Mouse (Mus musculus) c-Kit-positive CD71-negative TER-119-negative erythroid progenitor cells, embryonic 14.5 days (primary cell): ENCODE measurements around the gene Cuta.
A peak's percentile ranks its signal among the peaks of the same experiment; 100 is the strongest.
"Not testable (repeated sequence)": the region's sequence is repeated elsewhere in the genome, so short reads cannot be mapped to it uniquely, and the experiment has no call there.

Source experiments
- DNase-seq: peaks from one replicate; pipeline ENCODE4 v3.0.0-alpha.2; 2013; ENCODE audit warnings: low read depth

Gene Cuta

DNA sequence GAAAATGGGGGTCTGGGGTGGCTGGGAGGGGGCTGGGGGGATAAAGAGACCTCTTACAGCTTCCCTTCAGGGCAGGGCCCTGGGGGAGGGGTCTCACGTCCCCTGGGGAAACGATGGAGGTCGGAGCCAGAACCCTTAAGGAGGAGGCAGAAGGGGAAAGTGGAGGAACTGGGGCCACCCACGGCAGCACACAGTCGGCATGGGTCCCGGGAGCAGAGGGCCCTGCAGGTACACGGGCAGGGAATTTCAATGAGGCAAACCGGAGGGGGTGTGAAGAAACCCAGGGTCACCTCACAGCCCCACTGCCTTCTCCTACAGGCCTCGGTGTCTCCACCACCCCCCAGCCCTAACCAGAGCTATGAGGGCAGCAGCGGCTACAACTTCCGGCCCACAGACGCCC is 2.9 kb downstream of the Cuta start:
- no peak for DNase-seq

DNA sequence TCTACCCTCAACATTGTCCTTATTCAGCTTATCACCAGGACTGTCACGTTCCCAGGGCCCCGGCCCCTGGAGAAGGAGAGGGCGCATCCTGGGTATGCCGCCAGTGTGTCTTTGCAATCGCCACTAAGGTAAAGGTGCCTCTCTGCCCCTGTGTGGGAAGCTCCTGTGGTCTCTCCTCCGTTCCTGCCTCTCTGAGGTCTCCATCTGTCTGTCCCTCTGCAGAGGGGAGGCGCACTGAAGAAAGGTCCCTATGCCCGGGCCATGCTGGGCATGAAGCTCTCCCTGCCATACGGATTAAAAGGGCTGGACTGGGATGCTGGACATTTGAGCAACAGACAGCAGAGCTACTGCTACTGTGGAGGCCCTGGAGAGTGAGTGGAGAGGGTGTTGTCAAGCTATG is 4.3 kb downstream of the Cuta start:
- no peak for DNase-seq

DNA sequence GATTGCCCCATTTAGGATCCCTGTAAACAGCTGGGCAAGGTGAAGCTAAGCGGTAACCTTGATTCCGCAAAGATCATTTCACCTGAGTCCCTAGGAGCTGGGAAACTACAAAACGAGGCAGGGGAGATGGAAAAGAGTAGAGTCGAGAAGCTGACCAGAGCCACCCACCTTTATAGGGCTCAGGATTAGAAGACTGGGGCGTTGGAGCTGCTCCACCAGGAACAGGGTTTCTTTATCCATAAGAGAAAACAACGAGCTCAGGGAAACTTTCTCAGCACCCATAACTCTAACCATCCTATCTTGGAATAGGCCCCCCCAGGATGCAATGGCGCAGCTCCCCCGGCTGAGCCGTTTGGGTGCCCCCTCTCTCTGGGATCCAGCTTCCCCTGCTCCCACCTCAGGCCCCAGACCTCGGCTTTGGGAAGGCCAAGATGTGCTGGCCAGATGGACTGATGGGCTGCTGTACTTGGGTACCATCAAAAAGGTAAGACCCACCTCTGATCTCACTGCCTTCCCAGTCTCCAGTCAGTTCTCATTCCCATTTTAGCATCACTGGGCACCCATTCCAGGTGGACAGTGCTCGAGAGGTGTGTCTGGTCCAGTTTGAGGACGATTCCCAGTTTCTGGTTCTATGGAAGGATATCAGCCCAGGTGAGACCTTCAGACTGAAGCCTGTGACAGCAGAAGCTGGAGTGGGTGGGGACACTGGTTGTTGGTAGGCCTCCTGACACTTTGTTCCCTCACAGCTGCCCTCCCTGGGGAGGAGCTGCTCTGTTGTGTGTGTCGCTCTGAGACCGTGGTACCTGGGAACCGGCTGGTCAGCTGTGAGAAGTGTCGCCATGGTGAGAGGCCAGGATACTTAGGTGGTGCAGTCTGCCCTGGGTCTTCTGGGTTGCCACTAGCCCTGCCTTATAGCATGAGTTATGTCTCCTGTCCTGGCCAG is 5.2 kb downstream of the Cuta start:
- DNase-seq: no peak

DNA sequence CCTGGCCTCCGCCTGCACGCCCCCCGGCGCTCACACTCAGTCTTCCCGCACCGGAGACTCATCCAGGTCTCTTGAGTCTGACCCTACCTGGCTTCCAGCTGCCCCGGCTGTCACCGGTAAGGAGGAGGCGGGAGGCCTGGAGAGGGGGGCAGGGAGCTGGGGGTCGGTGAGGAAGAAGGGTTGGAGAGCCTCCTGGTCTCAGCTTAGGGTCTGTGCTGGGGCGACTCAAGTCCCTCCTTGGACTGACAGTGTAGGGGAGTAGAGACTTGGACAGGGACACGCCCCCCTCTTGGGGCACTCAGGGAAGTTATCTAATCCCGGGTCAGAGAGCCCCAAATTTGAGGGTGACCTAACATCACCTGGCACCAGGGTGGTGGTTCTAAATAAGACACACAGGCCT is 6.0 kb downstream of the Cuta start:
- DNase-seq: no peak

DNA sequence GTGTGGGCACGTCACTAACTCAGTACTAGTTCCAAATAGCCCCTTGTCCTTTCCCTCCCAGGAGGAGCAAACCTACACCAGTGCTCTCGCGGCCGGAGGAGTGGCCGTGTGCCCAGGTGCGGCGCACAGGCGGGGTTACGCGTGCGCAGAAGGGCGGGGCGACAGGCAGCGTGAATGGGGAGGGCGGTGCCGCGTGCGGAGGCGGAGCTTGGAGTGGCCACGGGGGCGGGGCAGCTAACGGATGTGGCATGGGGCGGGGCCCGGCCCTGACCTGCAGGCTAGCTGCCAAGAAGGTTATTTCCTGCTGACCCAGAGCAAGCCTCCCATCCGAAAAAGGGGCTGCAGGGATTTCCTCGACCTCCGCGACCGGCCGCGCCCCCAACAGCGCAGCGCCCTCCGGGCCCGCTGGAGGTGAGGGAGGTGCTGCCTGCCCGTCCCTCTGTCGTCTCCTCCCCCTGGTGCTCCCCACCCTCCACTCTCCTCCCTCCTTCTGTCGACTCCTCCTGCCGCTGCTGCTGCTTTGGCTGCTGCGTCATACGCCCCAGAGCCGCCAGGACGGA is 6.5 kb downstream of the Cuta start, which contains the start of gene Phf1:
Gene Phf1, plus strand, starts transcription at position 214 of the 560 bp plus-strand sequence.
- DNase-seq: peak; percentile 81

DNA sequence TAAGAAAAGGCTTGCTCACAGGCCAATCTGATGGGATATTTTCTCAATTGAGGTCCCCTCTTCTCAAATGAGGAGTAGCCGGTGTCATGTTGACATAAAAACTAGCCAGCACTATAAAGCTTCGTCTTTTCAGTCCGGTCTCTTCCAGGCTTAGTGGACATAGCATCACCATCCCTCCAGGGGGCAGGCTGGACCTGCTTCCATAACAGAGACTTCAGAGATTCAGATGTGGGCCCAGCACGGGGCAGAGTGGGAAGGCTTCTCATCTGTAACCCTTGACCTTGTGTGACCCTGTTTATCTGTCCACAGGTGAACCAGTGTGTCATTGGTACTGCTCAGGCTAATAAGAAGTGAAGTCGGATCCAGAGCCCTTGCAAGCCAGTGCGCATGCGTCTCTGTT is 7.6 kb downstream of the Cuta start:
- DNase-seq: not testable (repeated sequence)

DNA sequence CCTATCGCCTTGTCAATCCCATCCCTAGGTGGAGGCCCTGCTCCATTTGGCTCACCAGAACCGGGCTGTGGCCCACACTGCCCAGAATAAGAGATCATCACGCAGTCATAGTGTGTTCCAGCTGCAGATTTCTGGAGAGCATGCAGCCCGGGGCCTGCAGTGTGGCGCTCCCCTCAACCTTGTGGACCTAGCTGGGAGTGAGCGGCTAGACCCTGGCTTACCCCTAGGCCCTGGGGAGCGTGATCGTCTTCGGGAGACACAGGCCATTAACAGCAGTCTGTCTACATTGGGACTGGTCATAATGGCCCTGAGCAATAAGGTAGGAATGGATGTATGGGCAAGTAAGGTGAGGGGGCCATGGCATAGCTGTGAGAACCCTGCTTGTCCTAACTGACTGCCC is 14.0 kb downstream of the Cuta start:
- DNase-seq: not testable (repeated sequence)

DNA sequence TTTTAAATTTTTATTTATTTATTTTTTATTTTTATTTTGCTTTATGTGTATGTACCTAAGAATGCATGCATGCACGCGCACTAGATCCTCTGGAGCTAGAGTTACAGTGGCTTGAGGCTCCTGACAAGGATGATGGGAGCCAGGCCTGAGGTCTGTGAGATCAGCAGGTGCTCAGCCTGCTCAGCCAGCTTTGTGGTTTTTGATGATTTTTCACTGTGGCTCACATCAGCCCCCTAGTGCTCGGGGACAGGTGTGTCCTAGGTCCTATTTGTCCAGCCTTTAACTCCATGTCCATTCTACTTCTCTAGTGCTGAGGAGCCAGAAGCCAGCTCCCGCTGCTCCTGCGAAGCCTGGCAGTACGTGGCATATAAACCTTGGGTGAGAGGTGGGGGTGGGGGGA is 17.0 kb downstream of the Cuta start:
- not testable (repeated sequence) for DNase-seq

DNA sequence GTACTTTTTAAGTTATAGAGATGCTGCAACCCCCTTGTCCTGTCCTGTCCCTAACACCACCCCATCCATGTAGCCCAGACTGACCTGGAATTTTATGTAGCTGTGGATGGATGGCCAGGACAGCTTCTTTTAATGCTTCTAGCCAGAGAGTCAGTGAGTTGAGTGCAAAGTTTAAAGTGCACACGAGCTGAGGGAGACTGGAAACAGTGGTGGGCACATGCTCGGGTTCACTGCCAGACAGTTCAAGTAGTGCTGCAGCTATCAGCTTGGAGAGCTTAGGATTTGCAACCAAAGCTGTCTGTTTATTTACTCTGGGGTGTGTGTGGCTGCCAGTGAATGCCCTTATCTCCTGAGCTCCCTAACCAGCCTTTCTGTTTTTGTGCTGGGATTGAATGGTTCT is 19.9 kb downstream of the Cuta start:
- DNase-seq: not testable (repeated sequence)

DNA sequence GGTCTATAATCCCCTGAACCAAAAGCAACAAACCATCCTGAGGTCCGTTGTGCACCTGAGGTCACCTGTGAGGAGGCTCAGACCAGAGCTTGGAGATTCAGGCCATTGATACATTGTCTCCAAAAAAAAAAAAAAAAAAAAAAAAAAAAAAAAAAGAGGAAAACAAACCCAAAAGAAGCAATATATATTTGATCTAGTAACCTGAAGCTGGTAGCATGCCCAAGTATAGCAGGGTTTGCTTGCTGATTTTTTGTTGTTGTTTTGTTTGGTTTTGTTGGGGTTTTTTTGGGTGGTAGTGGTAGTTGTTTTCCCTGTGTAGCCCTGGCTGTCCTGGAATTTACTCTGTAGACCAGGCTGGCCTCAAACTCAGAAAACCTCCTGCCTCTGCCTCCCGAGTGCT is 21.0 kb downstream of the Cuta start:
- no peak for DNase-seq

DNA sequence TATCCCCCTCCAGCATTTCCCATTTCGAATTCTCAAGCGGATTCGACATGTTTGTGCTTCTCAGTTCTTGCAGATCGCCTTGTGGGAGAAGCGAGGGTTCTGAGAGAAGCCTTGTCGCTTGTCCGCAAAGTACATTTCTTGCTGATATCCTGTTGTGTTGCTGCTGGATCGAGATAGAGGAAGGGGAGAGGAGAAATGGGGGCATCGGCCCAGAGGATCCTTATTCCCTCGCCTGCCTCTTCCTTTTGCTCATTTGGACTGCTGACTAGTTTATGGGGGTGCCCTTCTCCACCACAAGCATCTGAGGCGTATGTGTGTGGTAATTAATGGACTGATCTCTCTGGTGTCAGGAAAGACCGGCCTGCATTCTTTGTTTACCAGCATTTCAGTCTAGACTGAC is 21.8 kb downstream of the Cuta start:
- DNase-seq: not testable (repeated sequence)

DNA sequence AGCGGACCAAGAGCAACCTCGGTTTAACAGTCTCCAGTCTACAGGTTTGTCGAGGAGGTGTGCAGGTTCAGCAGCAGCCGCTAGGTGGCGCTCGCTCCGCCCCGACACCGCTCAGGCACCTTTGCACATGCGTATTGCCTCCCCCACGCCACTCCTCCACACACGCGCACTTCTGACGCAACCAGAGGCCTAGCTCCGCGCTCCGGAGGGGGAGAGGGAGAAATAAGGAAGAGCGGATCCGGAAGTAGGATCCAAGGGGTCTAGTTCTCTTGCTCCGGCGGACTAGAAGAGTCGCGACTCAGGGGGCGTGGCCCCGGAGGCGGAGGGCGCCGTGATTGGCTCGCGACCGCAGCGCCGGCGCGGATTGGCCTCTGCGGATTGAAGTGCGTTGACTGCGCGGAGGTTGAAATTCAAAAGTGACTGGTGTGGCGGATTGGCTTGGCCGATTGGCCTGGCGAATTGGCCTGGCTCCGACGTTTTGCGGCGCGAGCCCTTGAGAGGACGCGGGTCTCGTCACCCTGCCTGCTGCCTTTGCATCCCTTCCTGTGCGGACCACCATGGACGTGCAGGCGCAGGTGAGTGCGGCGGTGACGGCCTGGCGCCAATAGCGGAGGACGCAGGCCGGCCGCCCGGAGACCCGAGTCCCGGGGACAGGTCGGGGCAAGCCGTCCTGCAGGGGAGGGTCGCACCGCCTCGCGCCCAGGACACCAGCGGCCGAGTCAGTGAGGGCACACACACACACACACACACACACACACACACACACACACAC is 22.5 kb downstream of the Cuta start, which contains the start of gene Kifc5b:
Gene Kifc5b, plus strand, starts transcription at position 381 of the 772 bp plus-strand sequence.
- peak; percentile 99 for DNase-seq

DNA sequence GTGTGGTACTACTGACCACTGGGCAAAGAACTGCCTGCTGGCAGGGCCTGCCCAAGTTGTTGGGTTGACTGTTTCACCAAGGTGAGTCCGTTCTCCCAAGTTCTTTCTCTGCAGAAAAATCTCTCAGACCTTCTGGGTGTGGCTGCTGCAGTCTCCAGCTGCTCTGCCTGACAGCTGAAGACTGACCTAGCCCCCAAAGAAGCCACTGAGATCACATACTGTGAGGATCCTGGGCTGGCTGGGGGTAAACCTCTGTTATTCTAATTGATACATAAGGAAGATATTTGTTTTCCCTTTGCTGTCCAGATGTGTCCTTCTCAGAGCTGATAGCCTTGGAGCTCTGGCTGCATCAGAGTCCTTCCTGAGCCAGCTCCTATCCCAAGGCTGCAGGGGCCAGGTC is 24.1 kb downstream of the Cuta start:
- DNase-seq: no peak

DNA sequence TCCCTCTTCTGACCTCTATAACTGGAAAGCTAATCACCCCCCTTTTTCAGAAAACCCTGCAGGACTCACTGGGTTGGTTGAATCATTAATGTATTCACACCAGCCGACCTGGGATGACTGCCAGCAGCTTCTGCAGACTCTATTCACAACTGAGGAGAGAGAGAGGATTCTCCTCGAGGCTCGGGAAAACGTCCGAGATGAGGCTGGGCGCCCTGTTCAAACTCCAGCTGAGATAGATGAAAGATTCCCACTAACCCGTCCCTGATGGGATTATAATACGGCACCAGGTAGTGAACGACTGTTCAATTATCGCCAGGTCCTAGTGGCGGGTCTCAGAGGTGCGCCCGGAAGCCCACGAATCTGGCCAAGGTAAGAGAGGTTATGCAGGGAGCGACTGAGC is 31.9 kb downstream of the Cuta start:
- not testable (repeated sequence) for DNase-seq

DNA sequence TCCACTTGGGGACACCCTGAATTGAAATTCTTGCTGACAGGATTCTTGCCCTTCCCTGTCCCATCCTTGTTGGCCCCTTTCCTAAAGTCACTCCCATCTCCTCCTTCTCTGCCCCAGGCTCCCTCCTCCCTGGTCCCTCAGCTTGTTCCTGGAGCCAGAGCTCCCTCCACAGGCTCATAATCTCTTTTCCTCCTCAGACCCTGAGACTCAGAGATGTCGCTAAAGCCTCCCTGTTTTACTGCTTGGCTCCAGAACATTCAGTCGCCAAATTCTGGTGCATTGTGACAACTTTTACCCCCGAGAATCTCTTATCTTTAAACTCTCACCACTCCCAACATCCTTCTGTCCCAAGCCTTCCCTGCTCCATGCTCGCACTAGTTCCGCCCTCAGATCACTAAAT is 35.0 kb downstream of the Cuta start:
- DNase-seq: no peak

DNA sequence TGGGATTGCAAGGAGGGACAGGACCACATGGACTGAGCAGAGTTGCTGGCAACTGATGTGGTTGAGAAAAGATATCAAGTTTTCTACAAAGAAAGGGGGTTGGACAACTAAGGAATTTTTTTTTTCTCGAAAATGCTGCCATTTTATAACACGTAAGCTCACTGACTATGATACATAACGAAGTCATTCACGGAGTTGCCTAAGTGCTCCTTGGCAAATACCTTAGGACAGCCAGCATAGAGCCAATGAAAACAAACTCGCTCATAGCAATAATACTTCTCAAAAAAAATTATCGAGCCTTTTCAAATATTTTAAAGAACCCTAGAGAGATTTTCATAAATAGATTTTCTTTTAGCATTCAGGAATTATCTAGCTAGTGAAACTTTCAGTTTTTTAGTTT is 38.5 kb downstream of the Cuta start:
- DNase-seq: no peak

DNA sequence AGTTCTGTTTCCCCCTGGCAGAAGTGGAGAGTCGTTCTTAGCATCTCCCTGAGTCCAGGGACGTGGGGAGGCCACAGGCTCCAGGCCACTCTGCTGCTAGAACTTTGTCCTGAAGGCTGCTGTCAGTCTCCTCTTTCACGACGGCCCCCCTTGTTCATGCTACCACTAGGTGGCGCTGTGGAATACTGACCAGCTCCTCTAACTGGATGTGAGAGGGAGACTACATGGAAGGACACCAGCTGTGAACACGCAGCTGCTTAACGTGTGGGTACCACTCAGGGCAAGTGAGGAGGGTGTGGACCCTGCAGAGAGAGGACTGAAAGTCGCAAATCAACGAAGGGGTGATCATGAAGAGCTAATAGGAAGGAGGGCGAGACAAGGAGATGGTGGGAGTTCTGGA is 43.8 kb downstream of the Cuta start:
- DNase-seq: peak; percentile 63

DNA sequence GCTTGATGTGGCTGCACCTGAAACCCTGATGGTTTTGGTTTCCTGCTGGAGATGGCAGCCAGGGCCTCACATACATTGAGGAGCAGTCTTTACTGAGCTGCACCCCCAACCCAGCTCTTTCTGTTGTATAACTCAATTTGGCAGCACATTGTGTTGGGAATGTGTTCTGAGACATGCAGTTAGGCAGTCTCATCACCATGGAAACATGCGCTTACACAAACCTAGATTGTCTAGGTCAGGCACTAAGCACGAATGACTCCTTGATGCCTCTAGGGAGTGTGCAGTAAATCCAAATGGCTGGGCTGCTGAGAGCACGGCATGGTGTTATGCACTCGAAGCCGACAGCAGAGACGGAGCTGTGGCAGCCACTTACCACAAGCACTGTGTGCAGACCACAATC is 45.0 kb downstream of the Cuta start:
- DNase-seq: no peak

DNA sequence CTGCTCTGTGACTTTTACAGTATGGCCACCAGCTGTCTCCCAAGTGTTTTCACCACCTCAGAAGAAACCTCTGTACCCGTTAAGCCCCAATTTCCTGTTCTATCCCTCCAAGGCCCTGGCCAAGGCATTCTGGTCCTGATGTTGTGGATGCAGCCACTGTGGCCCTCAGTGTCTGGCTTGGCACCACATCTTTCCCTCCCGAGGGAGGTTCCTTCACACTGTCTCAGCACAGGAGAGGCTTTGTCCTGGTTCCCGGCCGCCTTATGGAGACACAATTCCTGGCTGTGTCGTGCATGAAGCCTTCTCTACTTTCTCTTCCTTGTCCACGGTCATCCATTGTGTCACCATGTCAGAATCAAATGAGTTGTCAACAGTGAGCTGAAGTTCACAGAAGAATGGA is 45.9 kb downstream of the Cuta start:
- no peak for DNase-seq

DNA sequence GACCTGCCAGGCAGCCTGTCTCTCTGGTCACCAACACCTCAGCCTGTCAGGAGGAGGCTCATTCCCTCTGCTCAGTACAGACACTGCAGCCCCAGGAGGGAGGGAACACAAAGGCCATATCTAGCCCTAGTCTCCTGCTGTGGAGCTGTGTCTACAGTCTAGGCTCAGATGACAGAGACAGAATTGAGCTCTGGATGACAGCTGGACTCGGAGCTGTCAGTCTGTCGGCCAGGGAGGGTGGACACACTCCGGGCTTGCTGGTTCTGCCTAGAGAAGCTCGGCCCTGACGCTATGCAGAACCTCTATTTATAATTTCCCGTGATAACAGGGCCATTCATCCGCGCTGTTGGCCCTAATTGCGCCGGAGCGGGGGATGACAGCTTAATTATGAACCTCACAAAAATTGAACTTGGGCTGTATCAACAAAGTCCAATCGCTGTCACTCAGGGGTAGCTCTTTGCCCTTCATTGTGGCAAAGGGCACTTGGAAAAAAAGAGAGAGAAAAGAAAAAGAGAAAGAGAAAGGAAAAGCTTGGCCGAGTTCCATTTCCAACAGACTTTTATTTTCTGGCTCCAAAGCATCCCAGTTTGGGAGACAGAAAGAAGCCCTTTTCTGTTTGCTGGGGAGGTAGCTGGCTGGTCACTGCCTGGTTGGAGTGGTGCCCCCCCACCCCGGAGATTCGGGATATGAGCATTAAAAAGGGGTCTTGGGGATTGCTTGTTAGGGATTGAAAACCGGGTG is 46.6 kb downstream of the Cuta start:
- no peak for DNase-seq

DNA sequence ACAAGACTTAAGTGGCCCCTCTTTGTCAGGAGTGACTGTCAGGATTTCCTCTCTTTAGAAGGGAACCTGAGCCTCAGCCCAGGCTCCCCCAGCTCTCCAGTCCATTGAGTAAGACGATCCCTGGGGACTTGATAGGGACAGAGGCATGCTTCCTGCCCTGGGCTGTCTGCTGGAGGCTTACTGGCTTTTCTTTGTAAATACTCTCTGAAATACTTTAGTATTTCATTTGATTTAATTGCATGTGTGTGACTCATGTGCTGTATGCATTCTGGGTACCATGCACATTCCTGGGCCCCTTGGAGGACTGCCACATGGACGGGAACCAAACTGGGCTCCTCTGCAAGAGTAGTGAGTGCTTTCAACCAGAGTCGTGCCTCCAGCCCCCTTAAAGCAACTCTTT is 51.4 kb downstream of the Cuta start:
- DNase-seq: no peak
